Mouse (Mus musculus) MEL (cell line): ENCODE results near the gene Sh2d6.

Source experiments
- CHD2 ChIP-seq: IDR thresholded peaks from 2 replicates; pipeline ENCODE4 v1.6.1; 2011; ENCODE audit warnings: low read length, improper control_type of control experiment
- CTCF ChIP-seq, 3 experiments: IDR thresholded peaks in 2 of 3; conservative IDR thresholded peaks in 1 of 3; 2 replicates each; pipeline ENCODE4 v1.5.1; 2011 to 2012; ENCODE audit warnings: low read length in 3 of 3, low read depth in 2 of 3, mild to moderate bottlenecking in 2 of 3, improper control_type of control experiment in 1 of 3, inconsistent platforms in 1 of 3, mixed read lengths in 1 of 3, moderate library complexity in 1 of 3; ENCODE audit not compliant: control insufficient read depth in 1 of 3, insufficient read depth in 1 of 3, poor library complexity in 1 of 3, severe bottlenecking in 1 of 3
- ELF1 ChIP-seq: IDR thresholded peaks from 2 replicates; pipeline ENCODE4 v1.6.1; 2014; ENCODE audit warnings: low read depth, mild to moderate bottlenecking, inconsistent platforms, low read length, improper control_type of control experiment, moderate library complexity
- EP300 ChIP-seq, 2 experiments: IDR thresholded peaks; 2 replicates each; pipeline ENCODE4 v1.6.1; 2011; ENCODE audit warnings: improper control_type of control experiment in 2 of 2, low read length in 2 of 2, low read depth in 1 of 2, mild to moderate bottlenecking in 1 of 2
- GABPA ChIP-seq: IDR thresholded peaks from 2 replicates; pipeline ENCODE4 v1.6.1; 2012; ENCODE audit warnings: low read depth, mild to moderate bottlenecking, inconsistent platforms, low read length, improper control_type of control experiment, moderate library complexity
- KAT2A ChIP-seq: conservative IDR thresholded peaks from 2 replicates; pipeline ENCODE4 v1.6.1; 2012; ENCODE audit warnings: low read depth, low read length, improper control_type of control experiment, inconsistent platforms
- POLR2A ChIP-seq, 2 experiments: IDR thresholded peaks; 2 replicates each; pipeline ENCODE4 v1.6.1; 2011 to 2012; ENCODE audit warnings: low read length in 2 of 2, mild to moderate bottlenecking in 2 of 2, control low read depth in 1 of 2, improper control_type of control experiment in 1 of 2, low read depth in 1 of 2, moderate library complexity in 1 of 2; ENCODE audit not compliant: control insufficient read depth in 1 of 2, insufficient read depth in 1 of 2, poor library complexity in 1 of 2
- SIN3A ChIP-seq: IDR thresholded peaks from 2 replicates; pipeline ENCODE4 v1.6.1; 2012; ENCODE audit warnings: low read length, improper control_type of control experiment, inconsistent platforms
- TAL1 ChIP-seq: IDR thresholded peaks from 2 replicates; pipeline ENCODE4 v1.6.1; 2012; ENCODE audit warnings: mild to moderate bottlenecking, inconsistent platforms, low read length, moderate library complexity, mixed read lengths
- USF1 ChIP-seq: IDR thresholded peaks from 2 replicates; pipeline ENCODE4 v1.6.1; 2014; ENCODE audit warnings: low read depth, mild to moderate bottlenecking, inconsistent platforms, low read length, improper control_type of control experiment, moderate library complexity
- ZC3H11A ChIP-seq: IDR thresholded peaks from 2 replicates; pipeline ENCODE4 v1.6.1; 2012; ENCODE audit warnings: low read depth, mild to moderate bottlenecking, inconsistent platforms, low read length, improper control_type of control experiment
- ZMIZ1 ChIP-seq: IDR thresholded peaks from 2 replicates; pipeline ENCODE4 v1.6.1; 2012; ENCODE audit warnings: low read depth, mild to moderate bottlenecking, inconsistent platforms, low read length, improper control_type of control experiment, moderate library complexity
- ZNF384 ChIP-seq: IDR thresholded peaks from 2 replicates; pipeline ENCODE4 v1.6.1; 2012; ENCODE audit warnings: low read depth, mild to moderate bottlenecking, inconsistent platforms, low read length, improper control_type of control experiment

DNA sequence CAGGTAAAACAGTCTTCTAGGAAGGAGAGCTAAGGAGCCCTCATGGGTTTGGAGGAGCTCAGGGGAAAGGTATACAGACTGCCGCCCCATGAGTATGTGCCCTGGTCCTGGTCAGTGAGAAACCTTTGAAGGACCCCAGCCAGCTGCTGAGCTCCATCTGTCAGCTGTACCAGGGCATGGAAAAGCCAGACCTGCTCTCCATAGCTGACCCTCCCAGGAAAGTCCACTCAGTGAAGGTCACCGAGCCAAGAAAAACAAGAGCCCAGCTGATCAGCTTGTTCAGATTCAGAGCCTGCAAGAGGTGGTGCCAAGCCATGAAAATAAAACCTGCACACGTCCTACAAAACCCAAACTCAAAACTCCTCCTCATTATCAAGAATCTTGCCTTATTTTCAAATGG lies 32.7 kb downstream of the Sh2d6 start:
- TF ChIP-seq ZMIZ1 (no peak), CHD2 (no peak), USF1 (no peak), CTCF (IDR thresholded peaks at IDR 0.05 in 2 of 3, conservative IDR thresholded peaks at IDR 0.05 in 1 of 3; ENCODE audit: control insufficient read depth in 1 of 3, insufficient read depth in 1 of 3, low read depth in 2 of 3, low read length in 3 of 3, poor library complexity in 1 of 3, severe bottlenecking in 1 of 3) (no peak), EP300 (IDR thresholded peaks at IDR 0.05; ENCODE audit: low read depth in 1 of 2, low read length in 2 of 2) (no peak), ELF1 (no peak), KAT2A (no peak), SIN3A (no peak), POLR2A (IDR thresholded peaks at IDR 0.05; ENCODE audit: control insufficient read depth in 1 of 2, insufficient read depth in 1 of 2, low read depth in 1 of 2, low read length in 2 of 2, poor library complexity in 1 of 2) (no peak), GABPA (no peak), TAL1 (no peak), ZC3H11A (no peak), ZNF384 (no peak)
